Mouse (Mus musculus) thymus, postnatal 4 days (tissue): ENCODE data around the gene Miip.

Source experiments
- DNase-seq: peaks from one replicate; pipeline ENCODE4 v3.0.0; 2021

Miip gene

DNA sequence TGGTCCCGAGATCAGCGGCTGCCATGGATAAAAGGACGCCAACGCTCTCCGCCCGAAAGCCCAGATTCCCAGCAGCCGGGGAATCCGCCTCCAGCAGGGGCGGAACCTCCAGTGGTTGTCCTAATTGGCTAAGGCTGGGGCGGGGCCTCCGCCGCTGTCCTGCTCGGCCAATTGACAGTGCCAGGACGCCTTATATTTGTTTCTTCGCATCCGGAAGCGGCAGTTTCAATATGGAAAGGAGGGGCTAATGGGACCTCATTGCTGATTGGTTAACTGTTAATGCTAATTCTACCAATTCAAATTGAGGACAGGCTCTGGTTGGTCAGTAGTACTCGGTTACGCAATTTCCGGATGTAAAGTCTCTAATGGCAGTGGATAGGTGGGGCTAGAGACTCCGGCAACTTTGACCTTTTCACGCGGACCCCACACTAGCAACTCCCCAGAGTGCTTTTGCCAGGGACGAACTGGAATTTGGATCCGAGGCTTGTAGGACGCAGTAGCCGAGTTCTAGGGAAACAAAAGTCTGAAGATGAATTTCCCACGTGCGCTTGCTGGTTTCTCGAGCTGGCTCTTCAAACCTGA is at the start of gene Miip, which contains the start of gene Fv1:
TSS of gene Miip (minus strand) at position 367 of the 582 bp plus-strand sequence.
TSS of gene Fv1 (plus strand) at position 530 of the 582 bp plus-strand sequence.
- DNase-seq = peak; percentile 89

DNA sequence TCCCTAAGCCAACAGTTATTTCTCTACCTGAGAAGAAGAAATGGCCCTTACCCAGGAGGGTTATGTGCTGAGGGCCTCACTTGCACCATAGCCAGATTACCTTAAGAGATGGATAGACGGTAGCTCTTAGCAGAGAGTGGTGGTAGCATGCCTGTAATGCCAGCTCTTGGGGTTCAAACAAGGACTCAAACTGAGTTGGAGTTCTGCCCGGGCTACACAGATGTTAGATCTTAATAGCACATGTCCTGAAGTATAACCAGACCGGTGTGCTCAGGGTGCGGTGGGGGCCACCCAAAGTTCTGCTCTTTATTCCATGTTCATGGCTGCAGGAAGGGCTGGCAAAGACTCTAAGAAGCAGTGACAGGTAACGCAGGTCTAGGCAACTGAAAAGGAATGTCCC is 40.9 kb upstream of the Miip start:
- DNase-seq = no peak

DNA sequence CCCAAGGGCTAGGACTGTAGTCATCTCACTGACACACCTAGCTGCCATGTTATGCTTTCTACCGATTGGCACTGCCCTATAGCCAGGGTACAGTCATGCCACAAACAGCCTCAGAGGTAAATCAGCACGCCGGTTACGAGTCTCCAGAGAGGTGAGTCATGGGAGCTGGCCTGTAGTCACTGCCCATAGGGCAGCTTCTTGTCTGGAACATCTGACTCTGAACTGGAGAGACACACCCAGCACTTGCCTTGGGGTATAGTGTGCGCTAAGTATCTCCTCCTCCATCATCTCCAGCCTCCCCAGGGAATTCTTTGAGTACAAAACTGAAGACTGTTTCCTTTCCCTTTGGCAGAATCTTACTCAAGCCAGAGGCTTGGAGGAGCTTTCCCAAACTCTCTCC is 37.6 kb upstream of the Miip start:
- DNase-seq = no peak

- no peak for DNase-seq
These were observed 36.6 kb upstream of the Miip start for GRCm38 (mm10) chr4:147905090-147905659.

DNA sequence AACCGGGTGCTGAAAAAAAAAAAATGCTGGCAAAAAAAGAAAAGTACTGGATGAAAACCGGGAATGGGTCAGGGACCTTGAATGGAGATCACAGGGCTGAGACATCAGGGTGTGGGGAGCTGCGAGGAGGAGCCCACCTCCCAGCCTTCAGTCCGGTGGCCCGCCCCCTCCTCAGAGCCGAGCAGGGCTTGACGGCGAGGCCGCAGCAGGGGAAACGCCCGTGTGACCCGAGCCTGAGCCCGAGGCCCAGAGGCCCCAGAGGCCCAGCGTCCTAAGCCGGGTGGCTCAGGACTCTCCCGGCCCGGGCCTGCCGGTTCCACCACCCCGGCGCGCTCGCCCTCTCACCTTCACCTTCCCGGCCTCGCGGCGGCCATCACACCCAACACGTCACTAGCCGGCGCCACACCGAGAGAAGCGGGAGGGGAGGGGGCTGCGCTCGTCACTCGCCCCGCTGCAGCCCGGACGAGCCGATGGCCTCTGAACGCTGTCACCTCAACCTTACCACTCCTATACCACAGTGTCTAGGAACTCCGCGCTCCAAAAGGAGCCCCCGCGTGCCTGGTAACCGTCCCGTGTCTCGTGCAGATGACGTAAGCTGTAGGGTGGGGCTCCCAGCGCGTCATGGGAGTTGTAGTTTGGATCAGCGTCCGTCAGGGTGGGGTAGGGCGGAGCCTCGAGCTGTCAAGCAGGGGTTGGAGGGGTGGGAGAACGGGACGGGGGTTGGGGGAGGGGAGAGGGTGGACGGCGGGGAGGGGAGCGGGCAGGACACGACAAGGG is 35.9 kb upstream of the Miip start, which contains the start of gene Mfn2:
TSS of gene Mfn2 (minus strand) at position 392 of the 777 bp plus-strand sequence.
- peak; percentile 93 for DNase-seq

DNA sequence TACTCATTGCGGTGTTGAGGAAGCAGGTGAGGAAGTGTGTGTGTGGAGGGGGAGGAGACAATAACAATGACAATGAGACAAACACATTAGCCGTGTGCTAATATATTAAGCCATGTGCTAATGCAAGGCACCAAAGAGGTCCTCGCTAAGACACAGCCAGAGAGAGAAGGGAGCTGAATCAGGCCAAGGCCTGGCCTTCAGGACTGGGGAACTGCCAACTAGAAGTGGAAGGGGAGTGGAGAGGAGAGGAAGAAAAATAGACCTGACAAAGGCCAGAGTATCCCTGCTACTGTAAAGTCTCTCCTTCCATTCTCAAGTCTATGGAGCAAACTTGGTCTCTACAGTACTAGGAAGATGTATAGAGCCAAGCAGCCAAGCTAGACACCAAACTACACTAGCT is 35.0 kb upstream of the Miip start:
- DNase-seq = no peak

DNA sequence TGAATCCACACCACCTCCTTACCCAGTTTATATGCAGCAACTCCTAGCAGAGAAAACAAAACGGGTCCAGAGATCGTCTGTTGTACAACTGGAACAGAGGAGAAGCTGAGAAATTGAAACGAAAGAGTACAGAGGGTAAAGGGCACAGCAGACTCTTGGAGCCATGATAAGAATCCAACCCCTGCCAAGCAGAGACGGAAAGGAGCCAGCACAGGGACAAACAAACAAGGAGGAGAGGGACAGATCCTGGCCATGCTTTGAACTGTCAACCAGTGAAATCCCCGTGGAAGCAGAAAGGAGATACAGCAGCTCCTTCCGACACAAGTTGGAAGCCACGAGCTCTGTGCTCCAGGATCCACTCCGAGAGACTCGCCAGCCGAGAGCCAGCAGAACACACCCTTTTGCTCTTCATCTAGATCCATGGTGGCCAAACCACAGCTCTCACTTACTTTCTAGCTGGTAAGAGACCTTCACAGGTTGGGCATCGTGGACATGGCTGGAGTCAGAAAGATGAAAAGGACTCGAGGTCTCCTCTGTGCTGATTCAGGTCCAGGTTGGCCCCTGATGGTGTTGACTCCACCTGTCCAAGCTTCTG is 34.4 kb upstream of the Miip start:
- no peak for DNase-seq

DNA sequence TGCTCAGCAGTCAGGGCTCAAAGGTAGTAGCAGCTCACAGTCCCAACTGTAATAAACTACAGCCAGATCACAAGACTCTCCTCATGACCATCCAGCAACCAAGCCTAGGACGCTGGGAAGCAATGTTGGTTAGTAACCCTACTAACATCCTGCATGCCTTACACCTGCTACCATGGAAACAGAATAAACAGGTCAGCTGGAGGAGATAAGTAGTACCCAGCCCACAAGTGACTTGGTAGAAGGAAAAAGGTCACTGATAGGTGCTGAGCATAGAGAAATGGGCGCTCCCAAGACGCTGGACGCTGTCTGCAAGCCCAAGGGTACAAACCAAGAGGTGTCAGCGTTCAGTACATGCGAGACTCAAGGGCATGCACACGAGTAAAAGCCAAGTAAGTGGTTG is 31.8 kb upstream of the Miip start:
- no peak for DNase-seq

- DNase-seq = no peak
These were observed 28.7 kb upstream of the Miip start for GRCm38 (mm10) chr4:147897348-147897747.

DNA sequence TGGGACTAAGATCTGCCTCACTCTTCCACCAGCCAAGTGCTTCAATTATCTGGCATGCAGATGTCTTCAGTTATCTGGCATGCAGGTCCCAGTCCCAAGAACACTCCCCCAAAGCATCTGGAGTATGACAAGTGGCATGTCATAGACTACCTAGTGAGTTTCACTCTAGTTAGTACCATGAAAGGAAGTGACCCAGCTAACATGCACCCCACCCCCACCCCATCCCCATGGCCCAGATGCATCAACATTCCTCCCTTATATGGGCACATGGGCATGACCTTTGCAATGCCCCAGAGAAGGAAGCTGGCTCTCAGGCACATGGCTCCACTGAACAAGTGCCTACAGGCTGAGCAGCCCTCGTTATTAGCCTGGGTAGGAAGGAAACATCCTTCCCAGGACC is 27.8 kb upstream of the Miip start:
- no peak for DNase-seq

DNA sequence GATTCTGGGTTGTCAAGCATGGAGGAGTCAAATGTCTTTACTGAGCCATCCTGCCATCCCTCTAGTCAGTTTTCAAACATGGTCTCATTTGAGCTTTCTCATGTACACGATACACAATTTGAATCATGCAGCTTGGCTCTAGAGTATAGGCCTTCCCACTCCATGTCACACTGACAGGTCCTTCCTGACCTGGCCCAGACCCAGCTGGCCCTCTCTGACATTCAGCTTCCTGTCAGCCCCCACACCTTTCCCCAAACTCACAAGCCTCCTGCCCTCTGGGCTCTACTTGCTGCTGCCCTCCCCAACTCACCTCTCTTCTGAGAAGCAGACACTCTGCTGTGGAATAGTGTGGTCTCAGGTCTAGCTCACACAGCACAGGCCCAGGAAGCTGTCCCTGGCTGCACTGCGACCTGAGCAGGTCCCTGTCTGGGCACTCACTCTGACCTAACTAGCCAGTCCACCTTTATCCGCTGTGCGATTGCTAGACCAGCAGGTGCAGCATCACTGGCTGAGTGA is 27.3 kb upstream of the Miip start:
- DNase-seq = no peak

DNA sequence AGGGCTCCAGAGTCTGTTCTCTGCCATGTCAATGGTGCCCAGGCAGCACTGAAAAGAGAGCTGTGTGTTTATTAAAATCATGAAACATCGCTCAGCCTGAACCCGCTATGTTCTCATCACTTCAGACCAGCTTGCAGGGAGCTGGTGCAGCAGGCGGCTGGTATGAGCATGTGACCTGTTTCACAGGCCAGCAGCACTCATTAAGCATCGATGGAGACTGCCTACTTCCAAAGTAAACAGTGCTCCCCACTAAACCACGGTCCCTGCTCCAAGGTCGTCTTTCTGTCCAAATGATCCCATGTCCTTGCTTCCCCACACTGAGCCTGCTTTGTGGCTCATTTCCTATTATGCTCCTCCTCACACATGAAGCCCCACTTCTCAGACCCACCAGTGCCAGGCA is 21.7 kb upstream of the Miip start:
- DNase-seq = no peak

- no peak for DNase-seq
These were observed 19.6 kb upstream of the Miip start for GRCm38 (mm10) chr4:147888237-147888636.

DNA sequence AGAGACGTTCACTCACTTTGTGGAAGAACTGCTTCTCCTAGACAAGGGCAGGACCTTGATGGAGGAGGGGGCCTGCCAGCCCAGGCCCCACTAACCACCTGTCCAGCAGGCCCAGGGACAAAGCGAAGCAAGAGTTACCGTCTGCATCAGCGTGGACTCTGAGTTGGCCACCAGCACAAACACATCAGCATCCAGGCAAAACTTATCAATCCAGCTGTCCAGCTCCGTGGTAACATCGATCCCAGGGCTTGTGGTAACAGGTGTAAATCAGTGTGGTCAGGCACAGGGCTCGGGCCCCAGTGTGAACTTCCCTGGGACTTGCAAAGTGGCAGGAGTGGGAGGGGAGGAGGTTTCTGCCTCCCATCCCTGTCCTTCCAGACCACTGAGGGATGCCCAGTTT is 18.7 kb upstream of the Miip start:
- no peak for DNase-seq

GRCm38 (mm10) chr4:147886158-147886557 is 17.5 kb upstream of the Miip start:
- no peak for DNase-seq

DNA sequence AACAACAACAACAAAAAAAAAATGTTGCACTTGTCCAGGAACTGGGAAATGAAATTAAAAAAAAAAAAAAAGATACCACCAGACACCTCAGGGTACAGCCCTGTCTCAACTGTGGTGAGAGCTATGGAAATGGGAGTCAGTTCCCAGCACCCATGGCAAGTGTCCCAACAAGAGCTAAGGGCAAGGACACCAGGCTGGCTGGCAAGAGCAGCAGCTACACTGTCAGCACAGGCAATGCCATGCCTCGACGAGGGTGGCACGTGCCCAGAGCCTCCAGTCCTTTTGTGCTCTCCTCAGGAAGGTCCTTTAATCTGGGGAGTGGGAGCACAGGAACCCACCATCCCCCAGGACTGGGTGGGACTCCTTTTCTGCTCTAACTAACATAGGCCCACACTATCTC is 15.5 kb upstream of the Miip start:
- DNase-seq = no peak

- DNase-seq = no peak
These were observed 14.4 kb upstream of the Miip start for GRCm38 (mm10) chr4:147883041-147883440.

- DNase-seq = no peak
These were observed 13.2 kb upstream of the Miip start for GRCm38 (mm10) chr4:147881792-147882191.

DNA sequence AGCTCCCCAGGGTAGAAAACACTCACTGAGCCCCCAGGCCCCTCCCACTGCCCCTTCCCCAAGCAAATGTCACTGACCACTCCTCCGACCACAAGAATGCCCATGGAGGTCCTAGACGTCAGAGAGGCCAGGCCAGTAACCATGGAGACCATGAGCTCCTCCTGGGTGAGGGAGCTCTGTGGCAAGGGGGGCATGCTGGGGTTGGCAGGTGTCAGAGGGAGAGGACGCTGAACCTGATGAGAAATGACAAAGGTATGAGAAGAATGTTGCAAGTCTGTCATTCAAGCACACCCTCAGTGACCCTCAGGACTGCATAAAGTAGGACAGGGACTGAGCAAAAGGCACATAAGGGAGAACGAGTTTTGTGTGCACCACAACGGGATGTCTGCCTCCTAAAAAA is 11.2 kb upstream of the Miip start:
- no peak for DNase-seq

DNA sequence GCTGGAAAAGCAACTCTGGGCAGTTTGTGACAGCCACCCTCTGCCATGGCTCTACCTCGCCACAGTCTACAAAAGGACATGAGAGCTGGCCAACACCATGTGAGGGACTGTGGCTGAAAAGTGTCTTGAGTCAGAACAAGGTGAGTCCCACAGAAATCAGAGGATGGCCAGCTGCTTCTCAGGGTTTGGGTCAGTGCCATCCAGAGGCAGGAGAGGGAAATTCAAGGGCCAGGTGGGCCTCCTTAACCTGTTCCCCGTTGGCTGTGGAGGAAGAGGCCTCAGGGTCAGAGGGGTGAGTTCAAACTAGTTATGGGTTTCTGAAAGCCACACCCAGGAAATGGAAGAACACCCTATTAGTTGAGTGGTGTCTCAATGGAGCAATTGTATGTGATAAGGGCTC is 10.8 kb upstream of the Miip start:
- DNase-seq = no peak

- no peak for DNase-seq
These were observed 9.9 kb upstream of the Miip start for GRCm38 (mm10) chr4:147878537-147878936.

GRCm38 (mm10) chr4:147875852-147876575 is 7.4 kb upstream of the Miip start:
- no peak for DNase-seq

- DNase-seq = no peak
These were observed 622 bp upstream of the Miip start for GRCm38 (mm10) chr4:147869238-147869637.
